Mouse (Mus musculus) liver, postnatal 0 days (tissue): ENCODE results near the gene Olfr24. TPM values are rescaled to one million over a fixed set of nuclear protein-coding genes. Genes with fewer than 3 reads are reported as not detected.
"Not testable (repeated sequence)": the region's sequence is repeated elsewhere in the genome, so short reads cannot be mapped to it uniquely, and the experiment has no call there.

Experiments
- ATAC-seq: fragments of 200-750 bp; cut with Nextera tagmentation; 2 replicates; pipeline ENCODE4 v1.8.0; 2017; ENCODE audit warnings: mild to moderate bottlenecking, moderate library complexity
- DNase-seq: peaks from one replicate; pipeline ENCODE4 v3.0.0-alpha.2; 2016
- H3K27ac ChIP-seq: fragments of 300-500 bp; sonication (generic); 2 replicates; pipeline ENCODE4 v1.5.1; 2014; ENCODE audit warnings: antibody characterized with exemption, moderate library complexity, mild to moderate bottlenecking, low read depth
- H3K27me3 ChIP-seq: fragments of 300-500 bp; sonication (generic); 2 replicates; pipeline ENCODE4 v1.6.1; 2014; ENCODE audit warnings: low read length, control low read depth, mixed read lengths; ENCODE audit not compliant: insufficient read depth
- H3K36me3 ChIP-seq: fragments of 300-500 bp; sonication (generic); replicated peaks from 2 replicates; pipeline ENCODE4 v1.6.1; 2014; ENCODE audit warnings: mild to moderate bottlenecking, control low read depth, low read length, moderate library complexity, mixed read lengths; ENCODE audit not compliant: insufficient read depth
- H3K4me1 ChIP-seq: fragments of 300-500 bp; sonication (generic); 2 replicates; pipeline ENCODE4 v1.6.1; 2014; ENCODE audit warnings: antibody characterized with exemption, mild to moderate bottlenecking, control low read depth; ENCODE audit not compliant: insufficient read depth
- H3K4me2 ChIP-seq: fragments of 300-500 bp; sonication (generic); 2 replicates; pipeline ENCODE4 v1.6.1; 2014; ENCODE audit warnings: low read depth, mild to moderate bottlenecking, low read length, moderate library complexity, mixed read lengths
- H3K4me3 ChIP-seq: fragments of 300-500 bp; sonication (generic); 2 replicates; pipeline ENCODE4 v1.5.1; 2014; ENCODE audit warnings: low read depth, low read length
- H3K9ac ChIP-seq: fragments of 300-500 bp; sonication (generic); replicated peaks from 2 replicates; pipeline ENCODE4 v1.6.1; 2014; ENCODE audit warnings: mild to moderate bottlenecking, moderate library complexity
- H3K9me3 ChIP-seq: fragments of 300-500 bp; sonication (generic); 2 replicates; pipeline ENCODE4 v1.6.1; 2016; ENCODE audit warnings: mild to moderate bottlenecking, control low read depth, low read length, mixed read lengths
- CTCF ChIP-seq: sonication (generic); IDR thresholded peaks from 2 replicates; pipeline ENCODE4 v1.5.1; 2016; ENCODE audit warnings: antibody characterized with exemption, low read depth
- EP300 ChIP-seq: IDR thresholded peaks from 2 replicates; pipeline ENCODE4 v1.6.1; 2016; ENCODE audit warnings: antibody characterized with exemption, low read depth, mild to moderate bottlenecking
- WGBS: fragments of 180-500 bp; shearing (Covaris S2); extraction: QIAGEN DNeasy Blood & Tissue Kit; methylation state at CpG from one replicate; pipeline ENCODE4 v1.1.7; 2014; ENCODE audit not compliant: insufficient replicate concordance; 5-methylcytosine and 5-hydroxymethylcytosine counted together
- polyA plus RNA-seq: library from polyadenylated mRNA; unstranded; fragments of >200 nt; fragmentation: Nextera tagmentation; extraction: Ambion mirVana; gene quantifications from 2 replicates; pipeline ENCODE4 v1.2.1, GENCODE M21; 2015

The Olfr24 gene
- not detected in 2 replicates for polyA plus RNA-seq

GRCm38 (mm10) chr9:18763896-18764295, at the start of gene Olfr24:
Gene Olfr24 (minus strand): TSS chr9:18763996.
- TF ChIP-seq CTCF, result no peak

GRCm38 (mm10) chr9:18785316-18785715, 21.5 kb upstream of the Olfr24 start:
- DNase-seq (no peak), ATAC-seq (no peak)
- Histone ChIP-seq H3K9ac (no peak overlapping the region), H3K4me2 (no peak overlapping the region), H3K27me3 (no peaks in the 10 kb centered on the region), H3K27ac (no peak overlapping the region), H3K9me3 (no peaks in the 10 kb centered on the region), H3K4me3 (no peak overlapping the region), H3K4me1 (no peaks in the 10 kb centered on the region), H3K36me3 (no peaks in the 10 kb centered on the region)
- WGBS, result 47% methylated on average over 7 of the region's 7 CpGs
- TF ChIP-seq CTCF (no peak), EP300 (no peak)

More at GRCm38 (mm10) chr9:18763896-18764295, at the start of gene Olfr24:
- Histone ChIP-seq H3K4me3 (no peak within 1 kb of the TSS), H3K27me3 (no peaks in the 10 kb centered on the region), H3K27ac (no peak within 1 kb of the TSS), H3K9ac (no peak within 1 kb of the TSS), H3K4me2 (no peak within 1 kb of the TSS), H3K9me3 (no peaks in the 10 kb centered on the region), H3K36me3 (no peaks in the 10 kb centered on the region), H3K4me1 (no peaks in the 10 kb centered on the region)
- DNase-seq (no peak), ATAC-seq (no peak)

- 62% methylated on average over 24 of the region's 24 CpGs for WGBS
- ATAC-seq (no peak), DNase-seq (no peak)
- no peak overlapping the region for H3K4me2 ChIP-seq
- H3K27me3 ChIP-seq, result no peaks in the 10 kb centered on the region
- H3K9ac ChIP-seq, result no peak overlapping the region
- H3K4me1 ChIP-seq, result no peaks in the 10 kb centered on the region
- no peaks in the 10 kb centered on the region for H3K9me3 ChIP-seq
- no peak overlapping the region for H3K4me3 ChIP-seq
- H3K27ac ChIP-seq, result no peak overlapping the region
- no peaks in the 10 kb centered on the region for H3K36me3 ChIP-seq
- TF ChIP-seq CTCF (no peak), EP300 (no peak)
Measured at GRCm38 (mm10) chr9:18779476-18779875, 15.7 kb upstream of the Olfr24 start.

GRCm38 (mm10) chr9:18778981-18779380, 15.2 kb upstream of the Olfr24 start:
- TF ChIP-seq CTCF (no peak), EP300 (no peak)
- no peak for ATAC-seq
- H3K9ac ChIP-seq, result no peak overlapping the region
- WGBS, result 56% methylated on average over 1 of the region's 1 CpGs
- no peak overlapping the region for H3K4me2 ChIP-seq
- no peak overlapping the region for H3K27ac ChIP-seq
- no peaks in the 10 kb centered on the region for H3K36me3 ChIP-seq
- no peaks in the 10 kb centered on the region for H3K27me3 ChIP-seq
- DNase-seq, result no peak
- H3K9me3 ChIP-seq, result no peaks in the 10 kb centered on the region
- H3K4me1 ChIP-seq, result no peaks in the 10 kb centered on the region
- no peak overlapping the region for H3K4me3 ChIP-seq

DNA sequence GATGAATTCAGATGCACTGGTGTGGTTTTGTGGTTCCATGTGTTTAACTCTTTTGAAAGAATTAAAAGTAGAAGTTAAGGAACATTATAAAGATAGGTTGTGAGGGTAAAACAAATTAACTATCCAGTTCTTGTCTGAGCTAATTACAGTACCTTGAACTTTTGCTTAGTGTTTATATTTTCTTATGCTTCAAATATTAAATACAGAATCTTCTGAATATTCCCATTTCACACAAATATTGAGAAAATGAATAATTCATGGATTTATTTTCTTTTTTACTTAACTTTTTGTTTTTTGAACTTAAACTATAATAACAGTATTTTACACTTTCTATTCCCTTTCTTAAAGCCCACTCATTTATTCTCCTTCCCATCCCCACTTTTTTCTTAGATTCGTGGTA, 8.2 kb downstream of the Olfr24 start:
- H3K9ac ChIP-seq, result no peak overlapping the region
- no peaks in the 10 kb centered on the region for H3K9me3 ChIP-seq
- H3K27me3 ChIP-seq, result no peaks in the 10 kb centered on the region
- TF ChIP-seq CTCF (no peak), EP300 (no peak)
- no peak overlapping the region for H3K27ac ChIP-seq
- no peak overlapping the region for H3K4me2 ChIP-seq
- H3K4me3 ChIP-seq, result no peak overlapping the region
- ATAC-seq, result no peak
- H3K36me3 ChIP-seq, result no peaks in the 10 kb centered on the region
- H3K4me1 ChIP-seq, result no peaks in the 10 kb centered on the region
- DNase-seq, result no peak
- WGBS, result 50% methylated on average over 1 of the region's 1 CpGs

DNA sequence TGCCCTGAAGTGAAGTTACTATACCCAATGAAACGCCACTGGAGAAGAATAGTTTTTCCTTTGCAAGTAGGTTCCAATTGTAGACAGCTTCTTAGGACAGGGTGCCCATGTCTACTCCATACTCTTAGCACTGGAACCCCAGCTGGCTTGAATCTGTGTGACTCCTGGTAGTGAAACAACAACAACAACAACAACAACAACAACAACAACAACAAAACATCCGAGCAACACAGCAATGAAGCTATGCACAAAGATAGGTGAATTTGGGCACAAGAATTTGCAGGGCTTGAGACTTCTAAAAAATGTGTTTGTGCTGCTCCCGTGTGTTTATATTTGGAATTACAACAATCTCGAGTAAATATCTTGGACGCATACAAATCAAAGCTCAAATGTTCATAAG, 19.2 kb downstream of the Olfr24 start:
- no peak overlapping the region for H3K27ac ChIP-seq
- no peak overlapping the region for H3K4me3 ChIP-seq
- no peak for DNase-seq
- H3K36me3 ChIP-seq, result no peaks in the 10 kb centered on the region
- TF ChIP-seq CTCF, result peak; percentile 27
- no peak for TF ChIP-seq EP300
- 21% methylated on average over 5 of the region's 5 CpGs for WGBS
- no peak overlapping the region for H3K4me2 ChIP-seq
- no peaks in the 10 kb centered on the region for H3K9me3 ChIP-seq
- H3K4me1 ChIP-seq, result no peaks in the 10 kb centered on the region
- H3K9ac ChIP-seq, result no peak overlapping the region
- H3K27me3 ChIP-seq, result no peaks in the 10 kb centered on the region
- ATAC-seq, result no peak

DNA sequence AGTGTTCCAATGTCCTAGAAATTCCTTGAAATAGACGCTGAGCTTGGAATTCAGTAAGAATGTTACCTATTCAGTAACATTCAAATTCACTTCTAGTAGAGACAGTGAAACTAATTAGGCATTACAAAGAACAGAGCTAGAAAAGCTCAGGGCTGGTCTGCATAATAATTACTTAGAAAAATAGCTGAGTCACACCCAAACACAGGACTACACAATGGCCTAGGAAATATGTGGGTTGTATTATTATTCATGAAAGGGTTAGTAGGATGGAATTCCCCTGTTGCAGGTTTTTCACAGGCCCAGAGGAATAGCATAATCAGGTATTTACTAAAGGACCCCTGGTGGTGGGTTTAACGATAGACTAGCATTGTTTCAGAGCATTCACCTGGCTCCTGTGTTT, 29.6 kb downstream of the Olfr24 start:
- WGBS, result 70% methylated on average over 2 of the region's 2 CpGs
- not testable (repeated sequence) for H3K27ac ChIP-seq, H3K4me1 ChIP-seq, DNase-seq, H3K4me2 ChIP-seq, ATAC-seq, H3K27me3 ChIP-seq, H3K9ac ChIP-seq, H3K36me3 ChIP-seq, H3K4me3 ChIP-seq, H3K9me3 ChIP-seq
